Mouse (Mus musculus): ENCODE measurements around the gene Vstm2a.

- TF ChIP-seq CTCF (IDR thresholded peaks at IDR 0.05; ENCODE audit: extremely low read depth, insufficient read length, insufficient replicate concordance, low read depth, low read length) = no peak
- no peak for TF ChIP-seq POLR2A (IDR thresholded peaks at IDR 0.05; ENCODE audit: low read depth, low read length)
Measured at GRCm38 (mm10) chr11:16354356-16354755, 96.8 kb downstream of the Vstm2a start.

Measured in small intestine, adult 2 months (tissue).